Mouse (Mus musculus): Measurements from ENCODE around the gene Hrh1. TPM values are rescaled to one million over a fixed set of nuclear protein-coding genes. Genes with fewer than 3 reads are reported as not detected.

Gene Hrh1
- total RNA-seq, 2 experiments from 2014 or later, result 0.33 to 0.35 TPM

DNA sequence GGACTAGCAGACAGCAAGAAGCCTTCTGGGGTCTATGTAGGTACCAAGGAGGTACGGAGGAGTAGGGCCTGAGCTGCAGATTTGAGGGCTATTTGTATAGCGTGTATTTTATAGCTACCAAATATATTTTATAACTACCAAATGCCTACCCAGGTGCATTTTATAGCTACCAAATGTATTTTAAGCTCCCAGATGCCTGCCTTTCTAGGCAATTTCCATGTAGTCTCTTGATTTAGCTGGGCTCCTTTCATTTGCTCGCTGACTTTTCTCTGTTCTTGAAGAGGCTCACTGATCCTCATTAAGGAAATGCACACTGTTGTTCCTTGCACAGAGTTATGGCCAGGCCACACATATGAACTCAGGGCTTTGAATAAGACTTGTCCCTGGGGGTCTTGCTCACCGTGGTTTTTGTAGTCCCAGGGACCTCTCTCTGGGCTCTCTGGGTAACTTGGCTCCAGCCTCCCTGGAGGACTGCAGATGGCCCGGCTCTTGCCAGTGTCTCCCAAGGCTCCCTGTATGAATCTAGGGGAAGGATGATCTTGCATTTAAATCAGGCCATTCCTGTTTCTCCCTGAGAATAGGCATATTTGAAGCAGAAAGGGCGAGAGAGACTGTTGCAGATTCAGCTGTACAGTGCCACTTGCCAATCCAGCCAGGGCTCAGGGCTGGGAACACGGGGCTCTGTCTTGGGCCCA is 7.2 kb downstream of the Hrh1 start:
- DNase-seq, result no peak
- intact Hi-C loops (cut with DNase I), result loop anchor here (5.0 kb wide), 1 partner anchor 292 kb away; no protein-coding TSS in a partner anchor

GRCm38 (mm10) chr6:114406634-114407033 is 8.9 kb downstream of the Hrh1 start:
- DNase-seq, result no peak
- intact Hi-C loops (cut with DNase I), result loop anchor here (5.0 kb wide), 1 partner anchor 291 kb away; no protein-coding TSS in a partner anchor

- no peak for DNase-seq
- intact Hi-C loops (cut with DNase I), result loop anchor here (5.0 kb wide), 1 partner anchor 290 kb away; no protein-coding TSS in a partner anchor
Observed at GRCm38 (mm10) chr6:114407049-114407448, 9.3 kb downstream of the Hrh1 start.

DNA sequence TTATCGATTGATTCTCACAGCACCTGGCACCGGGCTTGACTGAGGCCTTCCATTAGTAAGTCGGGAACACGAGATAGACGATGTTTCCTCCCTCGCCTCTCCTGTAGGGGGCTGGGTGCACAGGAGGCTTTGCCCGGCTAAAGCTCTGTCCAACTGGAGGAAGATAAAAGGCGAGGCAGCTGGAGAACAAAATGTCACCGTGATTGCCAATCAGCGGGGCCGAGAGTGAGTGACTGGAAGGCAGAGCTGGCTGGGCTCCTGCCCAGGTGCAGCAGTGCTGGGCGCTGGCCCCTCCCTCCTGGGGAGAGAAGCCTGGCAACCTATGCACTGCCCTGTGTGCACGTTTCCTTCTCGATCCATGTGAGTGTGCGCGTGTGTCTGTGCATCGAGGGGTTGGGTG is 10.5 kb downstream of the Hrh1 start:
- DNase-seq, result no peak
- intact Hi-C loops (cut with DNase I), result loop anchor here (5.0 kb wide), 1 partner anchor 289 kb away; no protein-coding TSS in a partner anchor

- no peak for DNase-seq
- intact Hi-C loops (cut with DNase I), result no loop called here
Observed at GRCm38 (mm10) chr6:114411913-114412312, 14.2 kb downstream of the Hrh1 start.

DNA sequence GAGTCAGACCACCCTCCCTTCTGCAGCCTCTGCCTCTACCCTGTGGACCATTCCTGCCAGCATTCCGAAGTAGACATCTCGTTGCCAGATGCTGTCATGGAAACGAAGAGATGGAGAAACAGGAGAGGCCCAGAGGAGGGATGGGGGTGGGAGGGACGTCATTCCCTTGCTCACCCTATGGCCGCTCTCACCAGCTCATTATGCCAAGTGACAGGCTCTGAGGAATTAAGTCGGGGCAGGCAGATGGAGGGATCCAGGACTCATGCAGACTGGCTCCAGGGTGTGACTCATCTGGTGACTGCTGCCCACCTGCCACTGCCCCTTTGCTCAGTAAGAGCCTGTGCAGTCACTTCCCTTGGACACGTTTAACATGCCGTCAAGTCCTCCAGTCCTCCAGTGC is 16.8 kb downstream of the Hrh1 start:
- intact Hi-C loops (cut with DNase I), result no loop called here
- DNase-seq, result no peak

DNA sequence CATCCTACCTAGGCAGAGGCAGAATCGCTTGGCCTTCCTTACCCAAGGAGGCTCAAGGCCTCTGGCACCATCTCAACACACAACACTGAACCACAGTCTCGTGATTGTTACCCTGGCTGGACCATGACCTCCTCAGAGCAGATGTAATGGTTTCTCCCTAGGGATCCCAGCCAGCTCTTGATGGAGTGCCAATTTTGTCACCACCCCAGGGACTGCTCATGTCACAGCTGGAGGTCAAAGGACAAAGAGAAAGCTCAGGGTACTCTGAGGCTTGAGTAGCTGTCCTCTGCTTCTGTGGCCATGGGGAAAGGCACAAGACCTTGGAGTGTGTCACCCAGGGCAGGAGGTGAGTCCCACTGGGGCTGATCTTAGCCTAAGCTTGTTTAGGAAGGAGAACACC is 20.3 kb downstream of the Hrh1 start:
- intact Hi-C loops (cut with DNase I), result no loop called here

DNA sequence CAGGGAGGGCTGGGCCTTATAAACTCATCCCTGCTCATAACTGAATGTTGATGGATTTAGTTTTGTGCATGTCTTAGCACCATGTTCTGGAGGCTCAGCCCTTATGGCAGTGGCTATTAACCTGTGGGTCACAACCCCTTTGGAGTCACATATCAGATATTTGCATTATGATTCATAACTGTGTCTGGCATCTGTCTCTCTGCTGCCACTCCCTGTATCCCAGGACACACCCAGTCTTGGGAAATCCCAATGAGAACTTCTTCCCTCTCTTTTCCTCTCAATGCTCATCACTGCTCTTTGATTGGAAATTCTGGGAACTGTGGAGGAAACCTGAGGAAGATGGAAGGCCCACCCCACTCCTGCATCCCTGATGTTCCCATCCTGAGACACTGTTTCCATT is 23.3 kb downstream of the Hrh1 start:
- intact Hi-C loops (cut with DNase I), result no loop called here
- DNase-seq, result no peak

More for the DNA sequence above, 20.3 kb downstream of the Hrh1 start:
- DNase-seq, result no peak

- intact Hi-C loops (cut with DNase I), result no loop called here
- no peak for DNase-seq
Observed at GRCm38 (mm10) chr6:114423051-114423676, 25.4 kb downstream of the Hrh1 start.

DNA sequence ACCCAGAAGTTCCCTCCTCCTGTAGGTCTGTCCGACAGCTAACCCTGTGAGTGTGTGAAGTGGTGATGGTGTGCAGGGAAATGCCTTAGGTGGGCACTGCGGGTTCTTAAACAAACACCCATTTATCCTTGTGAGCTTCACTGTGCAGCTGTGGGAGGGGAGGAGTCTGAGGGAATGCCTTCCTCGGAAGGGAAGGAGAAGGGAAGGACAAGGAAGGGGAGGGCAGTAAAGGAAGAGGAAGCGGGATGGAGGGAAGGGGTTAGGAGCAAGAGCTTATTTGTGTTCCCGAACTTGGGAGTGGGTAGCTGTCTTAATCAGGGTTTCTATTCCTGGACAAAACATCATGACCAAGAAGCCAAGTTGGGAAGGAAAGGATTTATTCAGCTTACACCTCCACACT is 27.6 kb downstream of the Hrh1 start:
- no peak for DNase-seq
- intact Hi-C loops (cut with DNase I), result no loop called here

DNA sequence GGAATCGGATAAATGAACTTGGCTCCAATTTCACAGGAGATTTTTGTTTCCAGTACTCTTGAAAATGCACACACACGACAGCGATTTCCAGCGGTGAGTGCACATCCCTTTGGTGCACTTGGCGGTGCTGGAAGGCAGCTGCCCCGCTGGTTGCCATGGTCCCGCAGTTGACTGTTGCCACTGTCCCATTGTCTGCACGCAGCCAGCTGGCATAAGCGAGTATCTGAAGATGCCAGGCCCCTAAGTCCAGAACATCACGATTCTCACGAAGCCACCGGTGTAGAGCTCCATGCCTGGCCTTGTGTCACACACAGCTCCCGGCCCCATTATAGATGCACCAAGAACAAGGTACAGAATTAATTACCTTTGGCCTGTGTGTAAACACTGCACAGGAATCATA is 29.9 kb downstream of the Hrh1 start:
- intact Hi-C loops (cut with DNase I), result no loop called here
- DNase-seq, result no peak

DNA sequence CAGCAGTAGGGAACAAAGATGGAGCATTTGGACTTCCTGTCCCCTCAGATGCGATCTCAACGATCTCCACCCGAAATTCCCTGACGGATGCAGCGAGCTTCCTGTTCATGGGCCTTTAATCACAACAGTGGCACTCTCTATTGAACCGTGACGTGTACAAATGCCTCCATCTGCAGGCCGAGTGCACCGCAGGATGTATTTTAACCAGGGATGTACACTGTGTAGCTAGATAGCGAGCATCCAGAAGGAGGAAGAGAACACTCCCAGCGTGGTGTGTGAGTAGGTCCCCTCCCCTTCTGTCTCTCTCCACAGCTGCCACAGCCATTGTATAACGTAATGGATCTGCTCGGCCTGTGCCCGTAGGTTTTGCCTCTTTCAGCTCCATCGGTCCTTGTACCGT is 31.1 kb downstream of the Hrh1 start:
- DNase-seq, result no peak
- intact Hi-C loops (cut with DNase I), result no loop called here

DNA sequence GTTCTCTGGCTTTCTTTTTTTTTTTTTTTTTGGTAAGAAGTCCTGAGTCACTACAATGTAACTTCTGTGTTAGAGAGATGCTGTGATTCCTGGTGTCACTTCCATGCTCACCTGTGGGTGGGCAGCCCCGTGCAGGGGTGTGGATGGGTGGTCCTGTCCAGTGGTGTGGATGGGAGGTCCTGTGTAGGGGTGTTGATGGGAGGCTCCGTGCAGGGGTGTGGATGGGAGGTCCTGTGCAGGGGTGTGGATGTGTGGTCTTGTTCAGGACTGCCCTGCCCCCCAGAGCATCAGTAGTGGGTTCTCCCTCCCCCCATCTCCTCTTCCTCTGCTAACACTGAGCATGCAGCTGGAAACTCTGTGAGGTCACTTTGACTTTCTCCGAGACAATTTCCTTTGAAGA is 34.9 kb downstream of the Hrh1 start:
- intact Hi-C loops (cut with DNase I), result no loop called here
- no peak for DNase-seq

DNA sequence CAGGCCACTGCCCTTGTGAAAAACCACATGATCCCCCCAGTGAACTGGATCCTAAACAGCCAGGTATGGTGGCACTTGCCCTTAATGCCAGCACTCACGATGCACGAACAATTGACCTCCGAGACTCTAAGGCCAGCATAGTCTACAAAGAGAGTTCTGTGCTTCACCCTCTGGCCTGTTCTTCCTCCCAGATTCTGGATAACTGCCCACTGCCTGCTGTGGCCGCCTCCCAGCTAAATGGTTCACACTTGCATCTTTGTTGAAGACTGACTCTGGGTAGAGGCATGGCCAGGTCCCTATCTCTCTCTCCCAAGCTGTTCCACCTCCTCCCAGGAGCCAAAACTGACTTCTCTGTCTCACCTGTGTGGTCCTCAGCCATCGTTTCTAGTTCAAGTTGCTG is 36.8 kb downstream of the Hrh1 start:
- no peak for DNase-seq
- intact Hi-C loops (cut with DNase I), result no loop called here

DNA sequence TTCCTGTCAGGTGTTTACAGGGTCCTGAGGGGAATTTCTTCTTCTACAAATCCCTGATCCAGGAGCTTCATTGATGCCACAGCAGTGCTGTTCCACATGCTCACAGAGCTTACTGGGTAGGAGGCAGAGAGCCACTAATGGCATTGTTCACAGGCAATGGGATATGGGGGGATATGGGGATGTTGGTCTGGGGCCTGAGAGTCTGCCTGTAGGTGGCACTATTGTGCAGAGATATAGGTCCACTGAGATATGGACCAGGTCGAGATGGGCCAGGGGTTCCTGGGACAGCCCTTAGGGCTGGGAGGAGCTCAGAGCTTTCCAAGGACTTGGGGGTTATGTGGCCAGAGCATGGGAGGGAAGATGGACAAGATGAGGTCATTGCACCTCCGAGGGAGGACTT is 42.6 kb downstream of the Hrh1 start:
- intact Hi-C loops (cut with DNase I), result no loop called here

GRCm38 (mm10) chr6:114440788-114441453 is 43.2 kb downstream of the Hrh1 start:
- no peak for DNase-seq
- intact Hi-C loops (cut with DNase I), result no loop called here

More for the DNA sequence above, 42.6 kb downstream of the Hrh1 start:
- DNase-seq, result no peak

DNA sequence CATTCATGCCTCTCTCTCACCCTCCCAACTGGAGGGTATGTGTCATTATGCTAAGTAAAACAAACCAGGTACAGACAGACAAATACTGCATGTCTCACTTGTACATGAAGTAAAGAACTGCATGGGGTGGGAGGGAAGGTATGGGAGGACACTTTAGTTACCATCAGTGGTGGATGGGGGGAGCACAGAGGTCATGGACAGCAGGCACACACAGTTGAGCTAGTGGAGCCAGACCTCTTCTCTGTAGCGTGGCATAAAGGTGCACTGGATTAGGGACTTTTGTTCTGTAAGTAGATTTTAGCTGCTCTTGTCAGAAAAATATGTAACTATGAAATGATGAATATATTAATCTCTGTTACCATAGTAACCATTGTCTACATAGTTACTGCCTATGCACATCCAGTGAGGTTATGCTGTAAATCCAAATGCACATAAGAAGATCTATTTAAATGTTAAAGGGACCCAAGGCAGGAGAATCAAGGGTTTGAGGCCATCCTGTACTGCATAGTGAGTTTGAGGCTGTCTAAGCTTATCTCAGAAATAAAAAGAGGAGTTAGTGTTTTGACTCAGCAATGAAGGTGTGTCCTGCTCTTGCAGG is 46.6 kb downstream of the Hrh1 start:
- intact Hi-C loops (cut with DNase I), result no loop called here
- no peak for DNase-seq

GRCm38 (mm10) chr6:114444976-114445375 is 47.2 kb downstream of the Hrh1 start:
- intact Hi-C loops (cut with DNase I), result no loop called here
- DNase-seq, result no peak

DNA sequence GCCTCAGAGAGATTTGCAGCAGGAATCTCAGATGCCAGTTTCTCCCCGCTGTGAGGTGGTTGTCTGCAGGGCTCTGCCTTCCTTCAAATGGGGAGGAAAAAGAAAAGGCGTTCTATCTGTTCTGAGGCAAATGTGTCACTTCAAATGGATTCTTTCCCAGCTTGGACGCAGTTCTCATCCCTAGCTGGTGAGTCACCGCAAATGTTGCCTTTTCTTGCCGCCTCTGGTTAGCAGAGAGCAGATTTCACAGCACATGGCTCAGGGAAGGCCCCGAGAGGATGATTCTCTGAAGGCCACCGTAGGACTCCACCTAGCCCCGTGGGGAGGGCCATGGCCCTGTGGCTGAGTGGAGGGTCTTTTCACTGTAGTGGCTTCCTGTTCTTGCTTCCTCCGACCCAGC is 51.2 kb downstream of the Hrh1 start:
- no peak for DNase-seq
- intact Hi-C loops (cut with DNase I), result no loop called here

GRCm38 (mm10) chr6:114455267-114455666 is 57.5 kb downstream of the Hrh1 start:
- intact Hi-C loops (cut with DNase I), result loop anchor here (5.0 kb wide), 1 partner anchor 108 kb away; no protein-coding TSS in a partner anchor
- DNase-seq, result no peak
